Mouse (Mus musculus) lung, adult 2 months (tissue): ENCODE results near the gene Ccdc77.
"Not testable (repeated sequence)": the region's sequence is repeated elsewhere in the genome, so short reads cannot be mapped to it uniquely, and the experiment has no call there.

Experiments used
- CTCF ChIP-seq: fragments of 200-500 bp; IDR thresholded peaks from 2 replicates; pipeline ENCODE4 v1.5.1; 2011; ENCODE audit warnings: mild to moderate bottlenecking, low read length, control low read depth; ENCODE audit not compliant: insufficient read depth
- POLR2A ChIP-seq: fragments of 200-500 bp; IDR thresholded peaks from 2 replicates; pipeline ENCODE4 v1.6.1; 2011; ENCODE audit warnings: low read depth, mild to moderate bottlenecking, control low read depth, low read length, borderline replicate concordance; ENCODE audit errors: extremely low read depth

GRCm38 (mm10) chr6:120296589-120296988, 67.6 kb downstream of the Ccdc77 start:
- TF ChIP-seq CTCF, POLR2A: not testable (repeated sequence)
